ENCODE assay signal across 8 mouse cellular contexts in genomic region chr8:47743419-47743818, GRCm38 (mm10). TPM values are rescaled to one million over a fixed set of nuclear protein-coding genes. Genes with fewer than 3 reads are reported as not detected.
A peak's percentile ranks its signal among the peaks of the same experiment; 100 is the strongest.
DNase-seq lines count a peak whose midpoint lies in the region; ATAC-seq and TF ChIP-seq lines count a peak whose summit lies in the region.

No protein-coding gene starts in this region.

- H3K4me1 ChIP-seq in hindbrain, embryonic 16.5 days (ENCODE audit: control insufficient read depth, insufficient read depth, low read depth, low read length): no peaks in the 10 kb centered on the region
- no peaks in the 10 kb centered on the region for H3K4me1 ChIP-seq in midbrain, embryonic 11.5 days (ENCODE audit: control insufficient read depth, insufficient read depth, low read length)

- H3K4me2 ChIP-seq in hindbrain, embryonic 16.5 days (ENCODE audit: low read length): peak overlapping the region; percentile 39
- H3K4me2 ChIP-seq in midbrain, embryonic 11.5 days: peak overlapping the region; percentile 19; the same call in 1 of the 2 replicates

- WGBS in hindbrain, embryonic 16.5 days: 5% methylated on average over 11 of the region's 11 CpGs
- 9% methylated on average over 11 of the region's 11 CpGs for WGBS in midbrain, embryonic 11.5 days

- no peak overlapping the region for H3K4me3 ChIP-seq in gastrocnemius, adult 2 months
- H3K4me3 ChIP-seq in hindbrain, embryonic 16.5 days (ENCODE audit: low read length): no peak overlapping the region
- H3K4me3 ChIP-seq in midbrain, embryonic 11.5 days (ENCODE audit: low read depth, low read length): no peak overlapping the region

- peak overlapping the region; percentile 3; the same call in 1 of the 2 replicates for H3K27ac ChIP-seq in gastrocnemius, adult 2 months
- H3K27ac ChIP-seq in hindbrain, embryonic 16.5 days (ENCODE audit: low read depth, low read length): no peak overlapping the region
- no peak overlapping the region for H3K27ac ChIP-seq in midbrain, embryonic 11.5 days (ENCODE audit: low read depth, low read length)

- no peaks in the 10 kb centered on the region; the same call in 1 of the 2 replicates for H3K27me3 ChIP-seq in hindbrain, embryonic 16.5 days (replicated peaks; ENCODE audit: control insufficient read depth, insufficient read depth, low read length)
- H3K27me3 ChIP-seq in midbrain, embryonic 11.5 days (ENCODE audit: control insufficient read depth, insufficient read depth, low read length): no peaks in the 10 kb centered on the region

- peak; percentile 98 for TF ChIP-seq CTCF in gastrocnemius, adult 2 months (IDR thresholded peaks at IDR 0.05)

- no peaks in the 10 kb centered on the region for H3K9me3 ChIP-seq in hindbrain, embryonic 16.5 days (ENCODE audit: control insufficient read depth, low read length)
- H3K9me3 ChIP-seq in midbrain, embryonic 11.5 days (ENCODE audit: control insufficient read depth, low read length): no peaks in the 10 kb centered on the region

- H3K36me3 ChIP-seq in hindbrain, embryonic 16.5 days (ENCODE audit: control insufficient read depth, insufficient read depth, low read length): no peaks in the 10 kb centered on the region
- H3K36me3 ChIP-seq in midbrain, embryonic 11.5 days (ENCODE audit: control insufficient read depth, insufficient read depth, low read length): no peaks in the 10 kb centered on the region

- intact Hi-C loops in gastrocnemius, adult 2 months (cut with DNase I): loop anchor here (2.0 to 5.0 kb wide), 2 partner anchors 109 to 273 kb away; no protein-coding TSS in a partner anchor

- peak; percentile 92 for DNase-seq in ZHBTc4 (ENCODE audit: low read depth, low spot score)
- DNase-seq in cerebellum, postnatal 4 days (ENCODE audit: low spot score in 2 of 2): peak; percentile 85 to 91
- peak; percentile 87 for DNase-seq in gastrocnemius, adult 2 months
- peak; percentile 72 to 85 for DNase-seq in left cerebral cortex, adult 8-10 months (ENCODE audit: low spot score in 2 of 2)
- DNase-seq in midbrain, embryonic 11.5 days (ENCODE audit: low spot score, missing footprints): peak; percentile 98
- DNase-seq in spleen, adult 12 weeks (ENCODE audit: low spot score): peak; percentile 11

- peak; percentile 82 for ATAC-seq in hindbrain, embryonic 16.5 days
- ATAC-seq in midbrain, embryonic 11.5 days (ENCODE audit: low FRiP score): peak; percentile 46; the same call in 1 of the 2 replicates
- ATAC-seq in activated CD4-positive, CD25-positive, alpha-beta regulatory T cell, adult 4 months: no peak

- no peak overlapping the region for H3K9ac ChIP-seq in hindbrain, embryonic 16.5 days (ENCODE audit: low read depth, low read length)
- no peak overlapping the region for H3K9ac ChIP-seq in midbrain, embryonic 11.5 days (ENCODE audit: low read length)

RNA-seq across cellular contexts. Expression of gene Cdkn2aip, which starts 29.7 kb away (rescaled TPM):
- 1 to 10 TPM; 5.0 to 5.2 TPM for total RNA-seq in gastrocnemius, adult 2 months (2021)
- polyA plus RNA-seq in hindbrain, embryonic 16.5 days (2015; fragmentation: Nextera tagmentation; extraction: Ambion mirVana): 24.7 and 28.5 TPM in 2 replicates
- 10 to 100 TPM; 14.2 to 18.9 (median 17.7) TPM for total RNA-seq in left cerebral cortex, adult 8-10 months (2022)
- polyA plus RNA-seq in midbrain, embryonic 11.5 days (2014; fragmentation: Nextera tagmentation; extraction: Ambion mirVana): 48.1 and 52.6 TPM in 2 replicates
- polyA plus RNA-seq in activated CD4-positive, CD25-positive, alpha-beta regulatory T cell, adult 4 months (2017; shearing (Covaris generic)): 10 to 100 TPM; 12.3 to 13.8 TPM

Comparison
In these comparisons a context has a peak if more than half of its experiments do, and no peak if none do; other contexts are left out.
1. DNase-seq: peak in every context shown above with its lines; median percentile 98 in midbrain, embryonic 11.5 days; 92 in ZHBTc4; 88 in cerebellum, postnatal 4 days; 87 in gastrocnemius, adult 2 months; 78 in left cerebral cortex, adult 8-10 months; 11 in spleen, adult 12 weeks.